Mouse (Mus musculus) stomach, embryonic 16.5 days (tissue): ENCODE data around the gene Olfr298. TPM values are rescaled to one million over a fixed set of nuclear protein-coding genes. Genes with fewer than 3 reads are reported as not detected.

Source experiments
- ATAC-seq: fragments of 200-750 bp; cut with Nextera tagmentation; 2 replicates; pipeline ENCODE4 v1.8.0; 2017; ENCODE audit warnings: moderate number of reproducible peaks, moderate TSS enrichment; ENCODE audit not compliant: insufficient read depth, low FRiP score
- H3K27ac ChIP-seq: fragments of 300-500 bp; sonication (generic); 2 replicates; pipeline ENCODE4 v1.5.1; 2014; ENCODE audit warnings: low read length
- H3K27me3 ChIP-seq: fragments of 300-500 bp; sonication (generic); 2 replicates; pipeline ENCODE4 v1.6.1; 2014; ENCODE audit warnings: low read length, control low read depth, mixed read lengths; ENCODE audit not compliant: control insufficient read depth, insufficient read depth
- H3K36me3 ChIP-seq: fragments of 300-500 bp; sonication (generic); 2 replicates; pipeline ENCODE4 v1.6.1; 2014; ENCODE audit warnings: low read length; ENCODE audit not compliant: control insufficient read depth, insufficient read depth
- H3K4me1 ChIP-seq: fragments of 300-500 bp; sonication (generic); 2 replicates; pipeline ENCODE4 v1.6.1; 2014; ENCODE audit warnings: low read length, control low read depth, mixed read lengths; ENCODE audit not compliant: control insufficient read depth, insufficient read depth
- H3K4me2 ChIP-seq: fragments of 300-500 bp; sonication (generic); 2 replicates; pipeline ENCODE4 v1.6.1; 2014; ENCODE audit warnings: low read depth, low read length, mixed read lengths
- H3K4me3 ChIP-seq: fragments of 300-500 bp; sonication (generic); replicated peaks from 2 replicates; pipeline ENCODE4 v1.5.1; 2014; ENCODE audit warnings: mild to moderate bottlenecking, low read length
- H3K9ac ChIP-seq: fragments of 300-500 bp; sonication (generic); 2 replicates; pipeline ENCODE4 v1.6.1; 2014; ENCODE audit warnings: low read length
- H3K9me3 ChIP-seq: fragments of 300-500 bp; sonication (generic); replicated peaks from 2 replicates; pipeline ENCODE4 v1.6.1; 2016; ENCODE audit warnings: low read length, control low read depth; ENCODE audit not compliant: control insufficient read depth
- WGBS: fragments of 180-500 bp; shearing (Covaris S2); extraction: QIAGEN DNeasy Blood & Tissue Kit; methylation state at CpG from one replicate; pipeline ENCODE4 v1.1.7; 2014; 5-methylcytosine and 5-hydroxymethylcytosine counted together
- polyA plus RNA-seq: library from polyadenylated mRNA; unstranded; fragments of >200 nt; fragmentation: Nextera tagmentation; extraction: Ambion mirVana; gene quantifications from 2 replicates; pipeline ENCODE4 v1.2.1, GENCODE M21; 2015

Olfr298 gene
- polyA plus RNA-seq: not detected in 2 replicates

GRCm38 (mm10) chr7:86492384-86492783, at the start of gene Olfr298:
Gene Olfr298, minus strand, starts transcription at chr7:86492484.
- no peak within 1 kb of the TSS for H3K4me2 ChIP-seq
- H3K9me3 ChIP-seq: no peaks in the 10 kb centered on the region
- 76% methylated on average over 1 of the region's 1 CpGs for WGBS
- H3K4me1 ChIP-seq: no peaks in the 10 kb centered on the region
- no peaks in the 10 kb centered on the region for H3K27me3 ChIP-seq
- ATAC-seq: no peak
- H3K4me3 ChIP-seq: no peak within 1 kb of the TSS
- no peak within 1 kb of the TSS for H3K9ac ChIP-seq
- H3K27ac ChIP-seq: no peak within 1 kb of the TSS
- no peaks in the 10 kb centered on the region for H3K36me3 ChIP-seq

GRCm38 (mm10) chr7:86519668-86520067, 27.4 kb upstream of the Olfr298 start, which contains the start of gene Olfr297:
Gene Olfr297, plus strand, starts transcription at chr7:86519968.
- no peak within 1 kb of the TSS for H3K4me2 ChIP-seq
- no peak within 1 kb of the TSS for H3K9ac ChIP-seq
- ATAC-seq: no peak
- no peak within 1 kb of the TSS for H3K4me3 ChIP-seq
- no peaks in the 10 kb centered on the region for H3K9me3 ChIP-seq
- H3K27me3 ChIP-seq: no peaks in the 10 kb centered on the region
- no peaks in the 10 kb centered on the region for H3K4me1 ChIP-seq
- H3K36me3 ChIP-seq: no peaks in the 10 kb centered on the region
- no peak within 1 kb of the TSS for H3K27ac ChIP-seq

GRCm38 (mm10) chr7:86459621-86460020, 32.7 kb downstream of the Olfr298 start, which contains the start of gene Olfr299:
Gene Olfr299, plus strand, starts transcription at chr7:86459921.
- no peaks in the 10 kb centered on the region for H3K27me3 ChIP-seq
- H3K27ac ChIP-seq: no peak within 1 kb of the TSS
- no peak for ATAC-seq
- H3K4me3 ChIP-seq: no peak within 1 kb of the TSS
- H3K36me3 ChIP-seq: no peaks in the 10 kb centered on the region
- 82% methylated on average over 1 of the region's 1 CpGs for WGBS
- no peak within 1 kb of the TSS for H3K4me2 ChIP-seq
- no peak within 1 kb of the TSS for H3K9ac ChIP-seq
- H3K4me1 ChIP-seq: no peaks in the 10 kb centered on the region
- no peaks in the 10 kb centered on the region for H3K9me3 ChIP-seq

Other genes with a start within 250 kb of the Olfr298 start
- not detected in 2 replicates for gene Vmn2r76, start 246.2 kb downstream of the Olfr298 start, polyA plus RNA-seq
- gene Olfr310, start 215.3 kb downstream of the Olfr298 start, polyA plus RNA-seq: not detected in 2 replicates
- gene Olfr309, start 178.8 kb downstream of the Olfr298 start, polyA plus RNA-seq: not detected in 2 replicates
- gene Olfr308, start 166.9 kb downstream of the Olfr298 start, polyA plus RNA-seq: not detected in 2 replicates
- not detected in 2 replicates for gene Olfr307, start 154.9 kb downstream of the Olfr298 start, polyA plus RNA-seq
- not detected in 2 replicates for gene Olfr305, start 125.6 kb downstream of the Olfr298 start, polyA plus RNA-seq
- not detected in 2 replicates for gene Olfr304, start 105.8 kb downstream of the Olfr298 start, polyA plus RNA-seq
- not detected in 2 replicates for gene Olfr303, start 94.7 kb downstream of the Olfr298 start, polyA plus RNA-seq
- gene Olfr301, start 88.6 kb downstream of the Olfr298 start, polyA plus RNA-seq: not detected in 2 replicates
- gene Olfr299, start 32.6 kb downstream of the Olfr298 start, polyA plus RNA-seq: not detected in 2 replicates
- gene Olfr297, start 27.5 kb upstream of the Olfr298 start, polyA plus RNA-seq: not detected in 2 replicates
- not detected in 2 replicates for gene Olfr295, start 91.4 kb upstream of the Olfr298 start, polyA plus RNA-seq
- gene Olfr294, start 124.2 kb upstream of the Olfr298 start, polyA plus RNA-seq: not detected in 2 replicates
- gene Olfr293, start 156.6 kb upstream of the Olfr298 start, polyA plus RNA-seq: not detected in 2 replicates
- gene Olfr292, start 195.8 kb upstream of the Olfr298 start, polyA plus RNA-seq: not detected in 2 replicates